Mouse (Mus musculus) heart, adult 2 months (tissue): ENCODE results near the gene Drd4. TPM values are rescaled to one million over a fixed set of nuclear protein-coding genes. Genes with fewer than 3 reads are reported as not detected.

Experiments used
- DNase-seq, 2 experiments: peaks; one replicate each; pipeline ENCODE4 v3.0.0; 2021
- H3K27ac ChIP-seq: fragments of 200-600 bp; 2 replicates; pipeline ENCODE4 v1.8.1; 2022
- H3K27me3 ChIP-seq: fragments of 200-500 bp; 2 replicates; pipeline ENCODE4 v1.6.1; 2012; ENCODE audit warnings: mild to moderate bottlenecking, low read length, inconsistent platforms, mixed read lengths; ENCODE audit not compliant: control insufficient read depth, insufficient read depth
- H3K36me3 ChIP-seq: fragments of 200-500 bp; 2 replicates; pipeline ENCODE4 v1.6.1; 2012; ENCODE audit warnings: low read length, inconsistent platforms; ENCODE audit not compliant: control insufficient read depth, insufficient read depth
- H3K4me1 ChIP-seq: fragments of 200-500 bp; 2 replicates; pipeline ENCODE4 v1.6.1; 2011; ENCODE audit warnings: low read length; ENCODE audit not compliant: control insufficient read depth, insufficient read depth
- H3K4me3 ChIP-seq: fragments of 200-600 bp; 2 replicates; pipeline ENCODE4 v1.8.1; 2022
- H3K79me2 ChIP-seq: fragments of 200-500 bp; replicated peaks from 2 replicates; pipeline ENCODE4 v1.6.1; 2012; ENCODE audit warnings: mild to moderate bottlenecking, inconsistent platforms, low read length, moderate library complexity, mixed read lengths; ENCODE audit not compliant: control insufficient read depth, insufficient read depth
- H3K9ac ChIP-seq: fragments of 200-500 bp; 2 replicates; pipeline ENCODE4 v1.6.1; 2012; ENCODE audit warnings: low read depth, mild to moderate bottlenecking, control low read depth, inconsistent platforms, low read length, mixed read lengths
- CTCF ChIP-seq: fragments of 200-600 bp; IDR thresholded peaks from 2 replicates; pipeline ENCODE4 v1.8.1; 2022; ENCODE audit warnings: antibody characterized with exemption, mild to moderate bottlenecking, moderate library complexity
- EP300 ChIP-seq: fragments of 200-500 bp; IDR thresholded peaks from 2 replicates; pipeline ENCODE4 v1.6.1; 2011; ENCODE audit warnings: low read depth, low read length, control low read depth; ENCODE audit not compliant: insufficient read depth
- POLR2A ChIP-seq: fragments of 200-500 bp; IDR thresholded peaks from 2 replicates; pipeline ENCODE4 v1.6.1; 2011; ENCODE audit warnings: mild to moderate bottlenecking, low read depth, low read length, control low read depth; ENCODE audit not compliant: insufficient read depth
- WGBS: fragments of 180-500 bp; shearing (Covaris S2); methylation state at CpG from one replicate; pipeline ENCODE4 v1.1.7; 2018; 5-methylcytosine and 5-hydroxymethylcytosine counted together
- intact Hi-C: fragments of 180-260 bp; cut with DNase I; formaldehyde crosslinking; loops from one replicate; pipeline ENCODE4 v1.15.1; 2025
- polyA plus RNA-seq: library from polyadenylated mRNA; depleted of rRNA; stranded (reverse); fragments of >200 nt; gene quantifications from 2 replicates; pipeline ENCODE4 v1.2.3, GENCODE M21; 2012
- total RNA-seq, 2 experiments: library from RNA; stranded (reverse); gene quantifications; 2 replicates each; pipeline ENCODE4 v1.2.3; 2021

The Drd4 gene
- total and polyA plus RNA-seq, 3 experiments = 0.04 TPM; not detected in 2

GRCm38 (mm10) chr7:141327469-141328372 is 35.9 kb downstream of the Drd4 start, which contains the start of the genes Deaf1 and Tmem80:
TSS of gene Deaf1 (minus strand) at chr7:141327690.
TSS of gene Tmem80 (plus strand) at chr7:141327739.
- Histone ChIP-seq H3K4me3 (peak within 1 kb of the TSS; percentile 71), H3K79me2 (peaks cover 3% of the 10 kb centered on the region), H3K27me3 (no peaks in the 10 kb centered on the region), H3K9ac (peak within 1 kb of the TSS; percentile 90), H3K36me3 (no peaks in the 10 kb centered on the region), H3K4me1 (peaks cover 11% of the 10 kb centered on the region), H3K27ac (peak within 1 kb of the TSS; percentile 99)
- intact Hi-C loops = loop anchor here (2.0 to 5.0 kb wide), 2 partner anchors 60 to 63 kb away; partner anchors contain the start of gene Irf7
- peak; percentile 99 for DNase-seq
- 0 out of 2 replicates have a peak, but pooled peaks have one; percentile 62 for TF ChIP-seq EP300
- no peak; the same call in none of the 2 replicates for TF ChIP-seq POLR2A
- no peak for TF ChIP-seq CTCF
- WGBS = under 1% methylated on average over 105 of the region's 105 CpGs

DNA sequence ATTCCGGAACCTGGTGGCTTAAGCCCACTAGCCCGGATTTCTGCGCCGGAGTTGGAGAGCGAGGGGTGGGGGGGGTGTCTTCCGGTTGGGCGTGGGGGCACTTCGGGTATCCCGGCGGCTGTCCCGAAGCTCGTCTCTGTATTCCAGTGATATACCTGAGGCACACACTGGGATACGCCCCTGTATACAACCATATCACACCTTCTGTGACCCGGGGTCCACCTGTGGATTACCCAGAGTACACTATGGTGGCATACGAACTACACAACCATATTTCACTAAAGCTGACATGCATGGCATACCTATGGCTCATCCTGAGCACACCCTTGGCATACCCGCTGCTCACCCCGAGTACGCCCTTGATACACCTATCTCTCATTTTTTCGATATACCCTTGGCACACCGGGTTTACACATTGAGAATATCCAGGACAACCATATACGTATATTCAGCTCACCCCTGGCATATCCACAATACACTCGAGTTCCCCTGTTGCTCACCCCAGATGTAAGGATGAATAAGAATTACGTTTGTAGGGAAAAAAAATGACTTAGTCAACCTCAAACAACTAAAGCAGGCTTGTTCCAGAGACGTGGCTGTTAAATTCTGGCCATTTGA is 36.7 kb downstream of the Drd4 start:
- Histone ChIP-seq H3K36me3 (no peaks in the 10 kb centered on the region), H3K27me3 (no peaks in the 10 kb centered on the region), H3K27ac (peak overlapping the region; percentile 99), H3K4me1 (peaks cover 11% of the 10 kb centered on the region), H3K79me2 (peaks cover 3% of the 10 kb centered on the region), H3K9ac (peak overlapping the region; percentile 84), H3K4me3 (peak overlapping the region; percentile 71)
- DNase-seq = no peak
- 18% methylated on average over 24 of the region's 24 CpGs for WGBS
- TF ChIP-seq POLR2A (no peak), EP300 (no peak), CTCF (no peak)
- intact Hi-C loops = loop anchor here (2.0 to 5.0 kb wide), 2 partner anchors 61 to 62 kb away; partner anchors contain the start of gene Irf7

- no peaks in the 10 kb centered on the region for H3K27me3 ChIP-seq
- no peak overlapping the region for H3K27ac ChIP-seq
- intact Hi-C loops = no loop called here
- H3K36me3 ChIP-seq = no peaks in the 10 kb centered on the region
- no peak overlapping the region for H3K9ac ChIP-seq
- no peak overlapping the region for H3K4me3 ChIP-seq
- DNase-seq = no peak
- H3K4me1 ChIP-seq = peaks cover 11% of the 10 kb centered on the region
- no peak for TF ChIP-seq POLR2A
- no peak for TF ChIP-seq EP300
- TF ChIP-seq CTCF = no peak
- peaks cover 3% of the 10 kb centered on the region for H3K79me2 ChIP-seq
These were observed 38.9 kb downstream of the Drd4 start for GRCm38 (mm10) chr7:141330706-141331105.

GRCm38 (mm10) chr7:141331990-141332389 is 40.2 kb downstream of the Drd4 start:
- no peak for DNase-seq
- Histone ChIP-seq H3K27ac (no peak overlapping the region), H3K4me1 (peaks cover 2% of the 10 kb centered on the region), H3K36me3 (no peaks in the 10 kb centered on the region), H3K27me3 (no peaks in the 10 kb centered on the region), H3K79me2 (no peaks in the 10 kb centered on the region; the same call in 1 of the 2 replicates), H3K9ac (no peak overlapping the region), H3K4me3 (no peak overlapping the region)
- 76% methylated on average over 6 of the region's 6 CpGs for WGBS
- TF ChIP-seq CTCF = no peak
- TF ChIP-seq EP300 = no peak
- intact Hi-C loops = no loop called here

DNA sequence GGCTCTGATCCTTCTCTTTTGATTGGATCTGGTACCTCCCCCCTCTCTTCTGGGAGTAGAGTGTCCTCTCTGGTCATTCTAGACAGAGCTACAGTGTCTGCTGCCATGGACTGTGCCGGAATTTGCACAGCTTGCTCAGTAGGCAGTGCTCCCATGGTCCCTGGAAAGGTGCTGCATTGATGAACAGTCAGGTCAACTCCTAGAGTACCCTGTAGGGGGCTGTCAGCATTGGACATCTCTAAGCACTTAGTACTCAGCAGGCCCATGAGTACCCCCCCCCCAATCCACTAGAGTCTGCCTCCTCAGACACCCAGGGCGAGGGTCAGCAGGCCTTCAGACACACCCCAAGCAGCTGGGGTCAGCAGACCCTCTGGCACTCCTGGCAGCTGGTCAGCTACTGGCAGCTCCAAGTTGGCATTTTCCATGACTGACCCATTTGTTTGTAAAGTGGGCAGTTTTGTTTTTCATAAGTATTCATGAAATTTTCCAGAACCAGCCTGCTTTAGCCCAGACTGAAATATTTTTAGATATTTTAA is 43.3 kb downstream of the Drd4 start:
- peaks cover 5% of the 10 kb centered on the region for H3K4me1 ChIP-seq
- no peaks in the 10 kb centered on the region for H3K36me3 ChIP-seq
- TF ChIP-seq CTCF (no peak), EP300 (no peak), POLR2A (no peak)
- 82% methylated on average over 2 of the region's 2 CpGs for WGBS
- no peak overlapping the region for H3K9ac ChIP-seq
- no peak overlapping the region for H3K27ac ChIP-seq
- no peak for DNase-seq
- H3K4me3 ChIP-seq = no peak overlapping the region
- H3K27me3 ChIP-seq = no peaks in the 10 kb centered on the region
- intact Hi-C loops = no loop called here
- H3K79me2 ChIP-seq = no peaks in the 10 kb centered on the region

GRCm38 (mm10) chr7:141335682-141336081 is 43.9 kb downstream of the Drd4 start:
- TF ChIP-seq POLR2A (no peak), CTCF (no peak), EP300 (no peak)
- no peak overlapping the region for H3K9ac ChIP-seq
- no peak overlapping the region for H3K27ac ChIP-seq
- H3K36me3 ChIP-seq = no peaks in the 10 kb centered on the region
- intact Hi-C loops = no loop called here
- H3K4me3 ChIP-seq = no peak overlapping the region
- no peaks in the 10 kb centered on the region for H3K27me3 ChIP-seq
- 86% methylated on average over 4 of the region's 4 CpGs for WGBS
- H3K79me2 ChIP-seq = no peaks in the 10 kb centered on the region
- no peak for DNase-seq
- H3K4me1 ChIP-seq = peaks cover 5% of the 10 kb centered on the region
